Mouse (Mus musculus) embryo, embryonic 10 days (tissue): ENCODE measurements at regions not wholly inside any gene's neighbourhood (a gene's known extent, or its start where the extent isn't known, plus 50 kb on each side); places are given as distances from the start of the nearest gene placed in this dataset.

Experiments
- DNase-seq: peaks from one replicate; pipeline ENCODE4 v3.0.0-alpha.2; 2015; ENCODE audit warnings: low spot score

- DNase-seq: no peak
Measured at GRCm38 (mm10) chr7:58488250-58488649, 167.7 kb upstream of the Atp10a start.
